Comparison of ENCODE assay signal across 26 mouse cellular contexts in genomic region chr1:133270336-133270735, GRCm38 (mm10). TPM values are rescaled to one million over a fixed set of nuclear protein-coding genes. Genes with fewer than 3 reads are reported as not detected.
DNase-seq lines count a peak whose midpoint lies in the region; ATAC-seq and TF ChIP-seq lines count a peak whose summit lies in the region.
"Had no signal": no experiment of that assay in that cellular context is flagged by ENCODE, and none has a peak within 500 bp of the region (broad histone marks: within the 10 kb centered on the region; RNA-seq: fewer than 3 reads in every experiment).

No protein-coding gene starts in this region.

- WGBS in forebrain, embryonic 10.5 days = 78% methylated on average over 6 of the region's 6 CpGs
- 49% methylated on average over 6 of the region's 6 CpGs for WGBS in forebrain, embryonic 14.5 days
- 40% methylated on average over 6 of the region's 6 CpGs for WGBS in lung, embryonic 14.5 days

- H3K36me3 ChIP-seq in forebrain, embryonic 10.5 days (replicated peaks) = peaks cover 76% of the 10 kb centered on the region
- peaks cover 51% of the 10 kb centered on the region for H3K36me3 ChIP-seq in forebrain, embryonic 14.5 days (ENCODE audit: control insufficient read depth, insufficient read depth, low read length)
- peaks cover 14% of the 10 kb centered on the region; the same call in 1 of the 2 replicates for H3K36me3 ChIP-seq in lung, embryonic 14.5 days (ENCODE audit: insufficient read depth)
- H3K36me3 ChIP-seq: G1E had no signal

- no peaks in the 10 kb centered on the region for H3K9me3 ChIP-seq in forebrain, embryonic 10.5 days
- no peaks in the 10 kb centered on the region for H3K9me3 ChIP-seq in forebrain, embryonic 14.5 days (replicated peaks; ENCODE audit: control insufficient read depth, low read length)
- no peaks in the 10 kb centered on the region for H3K9me3 ChIP-seq in lung, embryonic 14.5 days (ENCODE audit: low read depth, low read length)
- H3K9me3 ChIP-seq: G1E; hindbrain, embryonic 13.5 days; liver, embryonic 12.5 days; midbrain, embryonic 12.5 days had no signal

- no peak for TF ChIP-seq CTCF in lung, embryonic 14.5 days (IDR thresholded peaks at IDR 0.05; ENCODE audit: low read depth)

- H3K27ac ChIP-seq in forebrain, embryonic 10.5 days = 0 out of 2 replicates have a peak overlapping the region, but pooled peaks have one; percentile 35
- no peak overlapping the region for H3K27ac ChIP-seq in forebrain, embryonic 14.5 days (ENCODE audit: low read depth, low read length)
- H3K27ac ChIP-seq in lung, embryonic 14.5 days (ENCODE audit: low read depth) = no peak overlapping the region
- H3K27ac ChIP-seq: hindbrain, embryonic 13.5 days; liver, embryonic 12.5 days; midbrain, embryonic 12.5 days had no signal

- H3K4me3 ChIP-seq in forebrain, embryonic 10.5 days = no peak overlapping the region
- no peak overlapping the region for H3K4me3 ChIP-seq in forebrain, embryonic 14.5 days (ENCODE audit: low read depth, low read length)
- H3K4me3 ChIP-seq in lung, embryonic 14.5 days (ENCODE audit: low read depth, low read length) = no peak overlapping the region
- H3K4me3 ChIP-seq: hindbrain, embryonic 13.5 days; liver, embryonic 12.5 days; midbrain, embryonic 12.5 days had no signal

- no peak for ATAC-seq in forebrain, embryonic 14.5 days
- no peak for ATAC-seq in lung, embryonic 14.5 days (ENCODE audit: insufficient read depth)
- ATAC-seq in granulocyte monocyte progenitor cell, adult 5-6 weeks (replicated peaks; ENCODE audit: poor library complexity, severe bottlenecking) = peak; percentile 53
- ATAC-seq: forebrain, embryonic 16.5 days; liver, embryonic 12.5 days had no signal

- H3K4me1 ChIP-seq in forebrain, embryonic 10.5 days = peaks cover 38% of the 10 kb centered on the region
- peaks cover 13% of the 10 kb centered on the region for H3K4me1 ChIP-seq in forebrain, embryonic 14.5 days (ENCODE audit: control insufficient read depth, insufficient read depth, low read length)
- H3K4me1 ChIP-seq in lung, embryonic 14.5 days (ENCODE audit: insufficient read depth) = no peaks in the 10 kb centered on the region

- no peak overlapping the region for H3K4me2 ChIP-seq in forebrain, embryonic 14.5 days (ENCODE audit: low read length)
- no peak overlapping the region for H3K4me2 ChIP-seq in lung, embryonic 14.5 days
- H3K4me2 ChIP-seq: hindbrain, embryonic 13.5 days; liver, embryonic 12.5 days; midbrain, embryonic 12.5 days had no signal

- H3K9ac ChIP-seq in forebrain, embryonic 14.5 days (ENCODE audit: low read length) = no peak overlapping the region
- no peak overlapping the region for H3K9ac ChIP-seq in lung, embryonic 14.5 days
- H3K9ac ChIP-seq: hindbrain, embryonic 13.5 days; liver, embryonic 12.5 days; midbrain, embryonic 12.5 days had no signal

- DNase-seq in forebrain, embryonic 10.5 days (ENCODE audit: extremely low spot score, low spot score) = no peak
- DNase-seq in forebrain, embryonic 14.5 days (ENCODE audit: low spot score) = no peak
- peak; percentile 16 for DNase-seq in lung, embryonic 14.5 days
- DNase-seq in lung, postnatal 25 days (ENCODE audit: low spot score) = no peak
- DNase-seq in B cell, adult 2 months = peak; percentile 13 to 21
- DNase-seq in cerebellum, postnatal 25 days = no peak
- DNase-seq: cerebellum, adult 2 months; embryo, embryonic 11 days; kidney, adult 9 months; lung, postnatal 36 days; thymus, adult 18-20 months had no signal

- 0 out of 2 replicates have a peak, but pooled peaks cover 5% of the 10 kb centered on the region for H3K27me3 ChIP-seq in forebrain, embryonic 10.5 days (ENCODE audit: poor library complexity, severe bottlenecking)
- no peaks in the 10 kb centered on the region for H3K27me3 ChIP-seq in forebrain, embryonic 14.5 days (replicated peaks; ENCODE audit: control insufficient read depth, insufficient read depth, low read length)
- H3K27me3 ChIP-seq in lung, embryonic 14.5 days (ENCODE audit: insufficient read depth, low read length) = no peaks in the 10 kb centered on the region
- H3K27me3 ChIP-seq: hindbrain, embryonic 13.5 days; midbrain, embryonic 12.5 days had no signal

RNA-seq across cellular contexts. Expression of gene Golt1a, which starts 39.3 kb away (rescaled TPM):
- not detected in 2 replicates for polyA plus RNA-seq in forebrain, embryonic 10.5 days (2016; fragmentation: Nextera tagmentation; extraction: Ambion mirVana)
- not detected in 2 replicates for polyA plus RNA-seq in forebrain, embryonic 14.5 days (2014; fragmentation: Nextera tagmentation; extraction: Ambion mirVana)
- 0.55 and 1.1 TPM in 2 replicates for polyA plus RNA-seq in lung, embryonic 14.5 days (2014; fragmentation: Nextera tagmentation; extraction: Ambion mirVana)
- total RNA-seq in granulocyte monocyte progenitor cell, adult 5-6 weeks (2014; fragmentation: Nextera tagmentation) = not detected in 2 replicates
- total RNA-seq in granulocyte monocyte progenitor cell, adult 5-6 weeks (2017) = not detected in 2 replicates
- total RNA-seq: G1E; gastrocnemius, adult 18-20 months; layer of hippocampus, postnatal 14 days; neutrophil, adult 5-6 weeks had no signal
- polyA plus RNA-seq: cerebellum, adult 2 months; forebrain, embryonic 16.5 days; G1E; heart, postnatal 0 days; hindbrain, embryonic 13.5 days; midbrain, embryonic 12.5 days had no signal

RNA-seq across cellular contexts. Expression of gene Kiss1, which starts 51.3 kb away (rescaled TPM):
- polyA plus RNA-seq in forebrain, embryonic 10.5 days (2016; fragmentation: Nextera tagmentation; extraction: Ambion mirVana) = not detected in 2 replicates
- not detected in 2 replicates for polyA plus RNA-seq in forebrain, embryonic 14.5 days (2014; fragmentation: Nextera tagmentation; extraction: Ambion mirVana)
- polyA plus RNA-seq in lung, embryonic 14.5 days (2014; fragmentation: Nextera tagmentation; extraction: Ambion mirVana) = 6.6 and 7.1 TPM in 2 replicates
- not detected in 2 replicates for total RNA-seq in granulocyte monocyte progenitor cell, adult 5-6 weeks (2014; fragmentation: Nextera tagmentation)
- not detected in 2 replicates for total RNA-seq in granulocyte monocyte progenitor cell, adult 5-6 weeks (2017)
- total RNA-seq: G1E; gastrocnemius, adult 18-20 months; layer of hippocampus, postnatal 14 days; left cerebral cortex, postnatal 10 days; neutrophil, adult 5-6 weeks had no signal
- polyA plus RNA-seq: cerebellum, adult 2 months; G1E; gonadal fat pad, adult 2 months; heart, postnatal 0 days; intestine, embryonic 14.5 days; large intestine, adult 2 months; liver, embryonic 12.5 days; midbrain, embryonic 12.5 days; stomach, embryonic 14.5 days had no signal

Comparison
In these comparisons a context has a peak if more than half of its experiments do, and no peak if none do; other contexts are left out.
1. DNase-seq: peak in lung, embryonic 14.5 days (single experiment) and B cell, adult 2 months (2 of 2); none in forebrain, embryonic 10.5 days (single experiment), forebrain, embryonic 14.5 days (single experiment), lung, postnatal 25 days (single experiment) and cerebellum, postnatal 25 days (0 of 2).